Mouse (Mus musculus) lung, postnatal 0 days (tissue): ENCODE measurements at regions not wholly inside any gene's neighbourhood (a gene's known extent, or its start where the extent isn't known, plus 50 kb on each side); places are given as distances from the start of the nearest gene placed in this dataset.

Source experiments
- CTCF ChIP-seq: IDR thresholded peaks from 2 replicates; pipeline ENCODE4 v1.5.1; 2016; ENCODE audit warnings: antibody characterized with exemption, mild to moderate bottlenecking
- EP300 ChIP-seq: IDR thresholded peaks from 2 replicates; pipeline ENCODE4 v1.6.1; 2016; ENCODE audit warnings: antibody characterized with exemption, mild to moderate bottlenecking, control low read depth

DNA sequence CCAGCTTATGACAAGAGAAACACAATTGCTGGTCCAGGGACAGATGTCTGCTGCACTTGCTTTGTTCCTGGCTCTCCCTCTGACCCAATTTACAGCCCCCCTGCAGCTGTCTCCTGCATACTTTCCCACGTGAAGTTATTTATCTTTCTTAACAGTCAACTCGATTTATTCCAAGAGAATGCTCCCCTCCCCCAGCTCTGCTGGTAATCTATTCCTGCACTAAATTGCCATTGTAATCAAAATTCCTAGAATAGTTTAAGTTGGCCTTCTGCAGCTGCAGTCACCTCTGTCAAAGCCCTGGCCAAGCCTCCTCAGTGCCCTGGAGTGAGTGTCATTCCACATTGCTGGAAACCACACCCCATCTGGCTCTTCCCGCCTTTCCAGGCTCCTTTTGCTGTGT is 122.2 kb upstream of the Adgrf1 start:
- TF ChIP-seq EP300 (no peak), CTCF (no peak)
